ENCODE assay signal across 12 mouse cellular contexts in the genomic region with DNA sequence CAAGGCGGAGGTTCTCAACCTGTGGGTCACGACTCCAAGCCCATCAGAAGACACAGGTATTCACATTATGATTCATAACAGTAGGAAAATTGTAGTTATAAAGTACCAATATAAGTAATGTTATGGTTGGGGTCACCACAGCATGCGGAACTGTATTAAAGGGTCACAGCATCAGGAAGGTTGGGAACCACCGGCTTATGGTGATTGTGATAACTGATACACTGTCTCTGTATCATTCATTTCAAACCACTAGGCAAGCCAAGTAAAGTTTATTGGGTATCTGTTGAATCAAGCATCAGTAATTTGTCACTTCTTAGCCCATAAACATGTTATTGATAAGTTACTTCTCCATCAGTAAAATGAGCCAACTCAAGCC. TPM values are rescaled to one million over a fixed set of nuclear protein-coding genes. Genes with fewer than 3 reads are reported as not detected.
A peak's percentile ranks its signal among the peaks of the same experiment; 100 is the strongest.
DNase-seq lines count a peak whose midpoint lies in the region; ATAC-seq and TF ChIP-seq lines count a peak whose summit lies in the region.
"Had no signal": no experiment of that assay in that cellular context is flagged by ENCODE, and none has a peak within 500 bp of the region (broad histone marks: within the 10 kb centered on the region; RNA-seq: fewer than 3 reads in every experiment).

No protein-coding gene starts in this region.

- no peak for TF ChIP-seq CTCF in midbrain, postnatal 0 days (IDR thresholded peaks at IDR 0.05)
- no peak for TF ChIP-seq CTCF in hindbrain, postnatal 0 days (IDR thresholded peaks at IDR 0.05; ENCODE audit: low read depth)

- no peaks in the 10 kb centered on the region for H3K9me3 ChIP-seq in hindbrain, embryonic 13.5 days
- H3K9me3 ChIP-seq in hindbrain, embryonic 11.5 days (ENCODE audit: control insufficient read depth, low read length), result no peaks in the 10 kb centered on the region
- H3K9me3 ChIP-seq in midbrain, embryonic 13.5 days, result no peaks in the 10 kb centered on the region
- no peaks in the 10 kb centered on the region for H3K9me3 ChIP-seq in midbrain, postnatal 0 days (ENCODE audit: low read length)
- no peaks in the 10 kb centered on the region for H3K9me3 ChIP-seq in hindbrain, postnatal 0 days (ENCODE audit: low read length)
- no peaks in the 10 kb centered on the region for H3K9me3 ChIP-seq in neural tube, embryonic 14.5 days (ENCODE audit: control insufficient read depth, low read length)
- H3K9me3 ChIP-seq: embryonic facial prominence, embryonic 13.5 days; liver, embryonic 12.5 days; lung, embryonic 15.5 days had no signal

- no peak overlapping the region for H3K4me3 ChIP-seq in hindbrain, embryonic 13.5 days
- no peak overlapping the region for H3K4me3 ChIP-seq in hindbrain, embryonic 11.5 days (ENCODE audit: low read depth, low read length)
- H3K4me3 ChIP-seq in midbrain, embryonic 13.5 days (replicated peaks), result no peak overlapping the region
- no peak overlapping the region for H3K4me3 ChIP-seq in midbrain, postnatal 0 days (ENCODE audit: low read depth, low read length)
- H3K4me3 ChIP-seq in hindbrain, postnatal 0 days (ENCODE audit: low read length), result no peak overlapping the region
- H3K4me3 ChIP-seq in neural tube, embryonic 14.5 days (ENCODE audit: low read depth, low read length), result no peak overlapping the region
- H3K4me3 ChIP-seq: embryonic facial prominence, embryonic 13.5 days; liver, embryonic 12.5 days; lung, embryonic 15.5 days had no signal

- peak; percentile 43; the same call in 1 of the 2 replicates for ATAC-seq in hindbrain, embryonic 13.5 days (ENCODE audit: low FRiP score)
- no peak; the same call in 1 of the 2 replicates for ATAC-seq in hindbrain, embryonic 11.5 days (ENCODE audit: low FRiP score)
- ATAC-seq in midbrain, embryonic 13.5 days, result peak; percentile 37; the same call in 1 of the 2 replicates
- ATAC-seq in midbrain, postnatal 0 days (ENCODE audit: low FRiP score), result no peak
- ATAC-seq in hindbrain, postnatal 0 days, result peak; percentile 31
- ATAC-seq in neural tube, embryonic 14.5 days (ENCODE audit: low read depth), result peak; percentile 47

- H3K36me3 ChIP-seq in hindbrain, embryonic 13.5 days, result no peaks in the 10 kb centered on the region
- no peaks in the 10 kb centered on the region for H3K36me3 ChIP-seq in hindbrain, embryonic 11.5 days (ENCODE audit: control insufficient read depth, insufficient read depth, low read length)
- H3K36me3 ChIP-seq in midbrain, embryonic 13.5 days, result no peaks in the 10 kb centered on the region
- H3K36me3 ChIP-seq in midbrain, postnatal 0 days (ENCODE audit: insufficient read depth, low read length), result no peaks in the 10 kb centered on the region
- no peaks in the 10 kb centered on the region for H3K36me3 ChIP-seq in hindbrain, postnatal 0 days (ENCODE audit: insufficient read depth, low read length)
- no peaks in the 10 kb centered on the region for H3K36me3 ChIP-seq in neural tube, embryonic 14.5 days (ENCODE audit: control insufficient read depth, insufficient read depth, low read length)
- H3K36me3 ChIP-seq: embryonic facial prominence, embryonic 13.5 days; liver, embryonic 12.5 days; lung, embryonic 15.5 days had no signal

- H3K27me3 ChIP-seq in hindbrain, embryonic 13.5 days, result peaks cover 4% of the 10 kb centered on the region; the same call in 1 of the 2 replicates
- no peaks in the 10 kb centered on the region for H3K27me3 ChIP-seq in hindbrain, embryonic 11.5 days (ENCODE audit: control insufficient read depth, insufficient read depth, low read length)
- peaks cover 8% of the 10 kb centered on the region; the same call in 1 of the 2 replicates for H3K27me3 ChIP-seq in midbrain, embryonic 13.5 days
- no peaks in the 10 kb centered on the region for H3K27me3 ChIP-seq in midbrain, postnatal 0 days (ENCODE audit: insufficient read depth, low read length)
- H3K27me3 ChIP-seq in hindbrain, postnatal 0 days (ENCODE audit: insufficient read depth, low read length), result no peaks in the 10 kb centered on the region
- no peaks in the 10 kb centered on the region for H3K27me3 ChIP-seq in neural tube, embryonic 14.5 days (ENCODE audit: control insufficient read depth, insufficient read depth, low read length)
- H3K27me3 ChIP-seq: embryonic facial prominence, embryonic 13.5 days; liver, embryonic 12.5 days; lung, embryonic 15.5 days had no signal

- DNase-seq in hindbrain, embryonic 11.5 days (ENCODE audit: low spot score), result no peak
- DNase-seq in midbrain, postnatal 0 days (ENCODE audit: low spot score), result no peak
- DNase-seq in hindbrain, postnatal 0 days (ENCODE audit: low spot score), result no peak
- no peak for DNase-seq in B cell, adult 2 months
- DNase-seq: thymus, adult 18-20 months had no signal

- no peak overlapping the region for H3K4me2 ChIP-seq in hindbrain, embryonic 13.5 days
- no peak overlapping the region for H3K4me2 ChIP-seq in hindbrain, embryonic 11.5 days (replicated peaks; ENCODE audit: low read depth, low read length)
- no peak overlapping the region for H3K4me2 ChIP-seq in midbrain, embryonic 13.5 days (replicated peaks)
- H3K4me2 ChIP-seq in midbrain, postnatal 0 days (ENCODE audit: low read depth, low read length, poor library complexity, severe bottlenecking), result no peak overlapping the region
- no peak overlapping the region for H3K4me2 ChIP-seq in hindbrain, postnatal 0 days (ENCODE audit: low read depth, low read length)
- H3K4me2 ChIP-seq in neural tube, embryonic 14.5 days (ENCODE audit: low read depth, low read length), result no peak overlapping the region
- H3K4me2 ChIP-seq: embryonic facial prominence, embryonic 13.5 days; liver, embryonic 12.5 days; lung, embryonic 15.5 days had no signal

- H3K27ac ChIP-seq in hindbrain, embryonic 13.5 days, result no peak overlapping the region
- H3K27ac ChIP-seq in hindbrain, embryonic 11.5 days (ENCODE audit: low read depth, low read length), result no peak overlapping the region
- no peak overlapping the region for H3K27ac ChIP-seq in midbrain, embryonic 13.5 days
- no peak overlapping the region for H3K27ac ChIP-seq in midbrain, postnatal 0 days (ENCODE audit: low read depth, low read length)
- no peak overlapping the region for H3K27ac ChIP-seq in hindbrain, postnatal 0 days
- no peak overlapping the region for H3K27ac ChIP-seq in neural tube, embryonic 14.5 days (ENCODE audit: low read depth, low read length)
- H3K27ac ChIP-seq: embryonic facial prominence, embryonic 13.5 days; liver, embryonic 12.5 days; macrophage had no signal

- H3K9ac ChIP-seq in hindbrain, embryonic 13.5 days, result no peak overlapping the region
- H3K9ac ChIP-seq in hindbrain, embryonic 11.5 days (ENCODE audit: low read depth, low read length), result no peak overlapping the region
- no peak overlapping the region for H3K9ac ChIP-seq in midbrain, embryonic 13.5 days (replicated peaks)
- no peak overlapping the region for H3K9ac ChIP-seq in midbrain, postnatal 0 days (replicated peaks; ENCODE audit: low read length, poor library complexity, severe bottlenecking)
- H3K9ac ChIP-seq in hindbrain, postnatal 0 days (replicated peaks; ENCODE audit: low read length), result no peak overlapping the region
- no peak overlapping the region for H3K9ac ChIP-seq in neural tube, embryonic 14.5 days (replicated peaks; ENCODE audit: low read depth, low read length)
- H3K9ac ChIP-seq: embryonic facial prominence, embryonic 13.5 days; liver, embryonic 12.5 days; lung, embryonic 15.5 days had no signal

- WGBS in hindbrain, embryonic 13.5 days, result 41% methylated on average over 4 of the region's 4 CpGs
- WGBS in hindbrain, embryonic 11.5 days, result 43% methylated on average over 4 of the region's 4 CpGs
- 34% methylated on average over 4 of the region's 4 CpGs for WGBS in midbrain, embryonic 13.5 days
- 39% methylated on average over 4 of the region's 4 CpGs for WGBS in midbrain, postnatal 0 days
- 39% methylated on average over 4 of the region's 4 CpGs for WGBS in hindbrain, postnatal 0 days
- WGBS in neural tube, embryonic 14.5 days, result 35% methylated on average over 4 of the region's 4 CpGs

- no peaks in the 10 kb centered on the region for H3K4me1 ChIP-seq in hindbrain, embryonic 13.5 days (replicated peaks)
- no peaks in the 10 kb centered on the region for H3K4me1 ChIP-seq in hindbrain, embryonic 11.5 days (replicated peaks; ENCODE audit: control insufficient read depth, insufficient read depth, low read length)
- no peaks in the 10 kb centered on the region for H3K4me1 ChIP-seq in midbrain, embryonic 13.5 days (replicated peaks)
- H3K4me1 ChIP-seq in midbrain, postnatal 0 days (ENCODE audit: insufficient read depth, low read length), result no peaks in the 10 kb centered on the region
- H3K4me1 ChIP-seq in hindbrain, postnatal 0 days (ENCODE audit: insufficient read depth, low read length), result no peaks in the 10 kb centered on the region
- H3K4me1 ChIP-seq in neural tube, embryonic 14.5 days (ENCODE audit: control insufficient read depth, insufficient read depth, low read length), result no peaks in the 10 kb centered on the region
- H3K4me1 ChIP-seq: embryonic facial prominence, embryonic 13.5 days; liver, embryonic 12.5 days had no signal

RNA-seq across cellular contexts. Expression of gene Krr1, which starts 14.4 kb away (rescaled TPM):
- polyA plus RNA-seq in hindbrain, embryonic 13.5 days (2015; fragmentation: Nextera tagmentation; extraction: Ambion mirVana), result 39.2 and 42.1 TPM in 2 replicates
- polyA plus RNA-seq in hindbrain, embryonic 11.5 days (2014; fragmentation: Nextera tagmentation; extraction: Ambion mirVana), result 59.6 and 68.7 TPM in 2 replicates
- polyA plus RNA-seq in midbrain, embryonic 13.5 days (2015; fragmentation: Nextera tagmentation; extraction: Ambion mirVana), result 47.3 and 48.9 TPM in 2 replicates
- 26.2 and 27.5 TPM in 2 replicates for total RNA-seq in midbrain, postnatal 0 days (2014; rRNA removed)
- 27.5 and 27.9 TPM in 2 replicates for polyA plus RNA-seq in midbrain, postnatal 0 days (2015; fragmentation: Nextera tagmentation; extraction: Ambion mirVana)
- 21.1 and 24.8 TPM in 2 replicates for total RNA-seq in hindbrain, postnatal 0 days (2014; rRNA removed)
- polyA plus RNA-seq in hindbrain, postnatal 0 days (2015; fragmentation: Nextera tagmentation; extraction: Ambion mirVana), result 24.9 and 28.8 TPM in 2 replicates
- polyA plus RNA-seq in neural tube, embryonic 14.5 days (2014; fragmentation: Nextera tagmentation; extraction: Ambion mirVana), result 36.8 and 37.9 TPM in 2 replicates

RNA-seq across cellular contexts. Expression of gene Glipr1, which starts 44.4 kb away (rescaled TPM):
- polyA plus RNA-seq in hindbrain, embryonic 13.5 days (2015; fragmentation: Nextera tagmentation; extraction: Ambion mirVana), result 1.2 and 2.0 TPM in 2 replicates
- polyA plus RNA-seq in hindbrain, embryonic 11.5 days (2014; fragmentation: Nextera tagmentation; extraction: Ambion mirVana), result 0.86 and 1.2 TPM in 2 replicates
- polyA plus RNA-seq in midbrain, embryonic 13.5 days (2015; fragmentation: Nextera tagmentation; extraction: Ambion mirVana), result 0.36 and 0.45 TPM in 2 replicates
- total RNA-seq in midbrain, postnatal 0 days (2014; rRNA removed), result 0.49 and 2.7 TPM in 2 replicates
- 0.85 and 1.2 TPM in 2 replicates for polyA plus RNA-seq in midbrain, postnatal 0 days (2015; fragmentation: Nextera tagmentation; extraction: Ambion mirVana)
- 0.36 TPM in 1 of 2 replicates, not detected in the other for total RNA-seq in hindbrain, postnatal 0 days (2014; rRNA removed)
- polyA plus RNA-seq in hindbrain, postnatal 0 days (2015; fragmentation: Nextera tagmentation; extraction: Ambion mirVana), result 0.75 and 1.00 TPM in 2 replicates
- polyA plus RNA-seq in neural tube, embryonic 14.5 days (2014; fragmentation: Nextera tagmentation; extraction: Ambion mirVana), result 0.91 and 1.2 TPM in 2 replicates

Comparison
In these comparisons a context has a peak if more than half of its experiments do, and no peak if none do; other contexts are left out.
1. ATAC-seq: peak in hindbrain, embryonic 13.5 days (single experiment), midbrain, embryonic 13.5 days (single experiment), hindbrain, postnatal 0 days (single experiment) and neural tube, embryonic 14.5 days (single experiment); none in hindbrain, embryonic 11.5 days (single experiment) and midbrain, postnatal 0 days (single experiment).